Mouse (Mus musculus): ENCODE data around the gene Gm6377. TPM values are rescaled to one million over a fixed set of nuclear protein-coding genes. Genes with fewer than 3 reads are reported as not detected.

Gm6377 gene
- polyA plus RNA-seq, 1 experiment = 0.49 TPM

GRCm38 (mm10) chrX:109184706-109185478 lies 11.7 kb upstream of the Gm6377 start:
- no peaks in the 10 kb centered on the region for H3K36me3 ChIP-seq (ENCODE audit: control insufficient read depth, insufficient read depth, low read length)
- 81% methylated on average over 4 of the region's 4 CpGs for WGBS
- H3K27ac ChIP-seq (ENCODE audit: insufficient read depth, low read length) = no peak overlapping the region
- TF ChIP-seq CTCF (IDR thresholded peaks at IDR 0.05; ENCODE audit: extremely low read depth, insufficient read depth, insufficient read length, insufficient replicate concordance) = no peak
- no peak for TF ChIP-seq POLR2A (IDR thresholded peaks at IDR 0.05; ENCODE audit: low read depth, low read length)
- DNase-seq (ENCODE audit: low read depth in 1 of 2, low spot score in 2 of 2) = no peak
- H3K4me1 ChIP-seq (ENCODE audit: control insufficient read depth, insufficient read depth, insufficient read length) = no peaks in the 10 kb centered on the region
- no peak overlapping the region for H3K4me3 ChIP-seq (ENCODE audit: extremely low read depth, insufficient read depth, insufficient read length)
- H3K27me3 ChIP-seq (ENCODE audit: control insufficient read depth, insufficient read depth, low read length) = no peaks in the 10 kb centered on the region

- 84% methylated on average over 4 of the region's 4 CpGs for WGBS
- DNase-seq (ENCODE audit: low read depth in 1 of 2, low spot score in 2 of 2) = no peak
- no peak overlapping the region for H3K27ac ChIP-seq (ENCODE audit: insufficient read depth, low read length)
These were observed 6.9 kb upstream of the Gm6377 start for GRCm38 (mm10) chrX:109189607-109190006.

GRCm38 (mm10) chrX:109190969-109191368 lies 5.6 kb upstream of the Gm6377 start:
- H3K36me3 ChIP-seq (ENCODE audit: control insufficient read depth, insufficient read depth, low read length) = no peaks in the 10 kb centered on the region
- H3K4me3 ChIP-seq (ENCODE audit: extremely low read depth, insufficient read depth, insufficient read length) = no peak overlapping the region
- TF ChIP-seq POLR2A (IDR thresholded peaks at IDR 0.05; ENCODE audit: low read depth, low read length) = no peak
- TF ChIP-seq CTCF (IDR thresholded peaks at IDR 0.05; ENCODE audit: extremely low read depth, insufficient read depth, insufficient read length, insufficient replicate concordance) = no peak
- H3K4me1 ChIP-seq (ENCODE audit: control insufficient read depth, insufficient read depth, insufficient read length) = peaks cover 2% of the 10 kb centered on the region; the same call in 1 of the 2 replicates
- H3K27ac ChIP-seq (ENCODE audit: insufficient read depth, low read length) = peak overlapping the region; percentile 49
- WGBS = 47% methylated on average over 4 of the region's 4 CpGs
- H3K27me3 ChIP-seq (ENCODE audit: control insufficient read depth, insufficient read depth, low read length) = no peaks in the 10 kb centered on the region
- no peak for DNase-seq (ENCODE audit: low read depth in 1 of 2, low spot score in 2 of 2)

More at GRCm38 (mm10) chrX:109189607-109190006, 6.9 kb upstream of the Gm6377 start:
- Histone ChIP-seq H3K27me3 (ENCODE audit: control insufficient read depth, insufficient read depth, low read length) (no peaks in the 10 kb centered on the region), H3K36me3 (ENCODE audit: control insufficient read depth, insufficient read depth, low read length) (no peaks in the 10 kb centered on the region), H3K4me3 (ENCODE audit: extremely low read depth, insufficient read depth, insufficient read length) (no peak overlapping the region), H3K4me1 (ENCODE audit: control insufficient read depth, insufficient read depth, insufficient read length) (peaks cover 2% of the 10 kb centered on the region; the same call in 1 of the 2 replicates)
- TF ChIP-seq POLR2A (IDR thresholded peaks at IDR 0.05; ENCODE audit: low read depth, low read length) (no peak), CTCF (IDR thresholded peaks at IDR 0.05; ENCODE audit: extremely low read depth, insufficient read depth, insufficient read length, insufficient replicate concordance) (no peak)

- Histone ChIP-seq H3K27me3 (ENCODE audit: control insufficient read depth, insufficient read depth, low read length) (no peaks in the 10 kb centered on the region), H3K4me3 (ENCODE audit: extremely low read depth, insufficient read depth, insufficient read length) (no peak overlapping the region), H3K36me3 (ENCODE audit: control insufficient read depth, insufficient read depth, low read length) (no peaks in the 10 kb centered on the region), H3K27ac (ENCODE audit: insufficient read depth, low read length) (peak overlapping the region; percentile 49), H3K4me1 (ENCODE audit: control insufficient read depth, insufficient read depth, insufficient read length) (peaks cover 2% of the 10 kb centered on the region; the same call in 1 of the 2 replicates)
- WGBS = 37% methylated on average over 4 of the region's 4 CpGs
- TF ChIP-seq POLR2A (IDR thresholded peaks at IDR 0.05; ENCODE audit: low read depth, low read length) (no peak), CTCF (IDR thresholded peaks at IDR 0.05; ENCODE audit: extremely low read depth, insufficient read depth, insufficient read length, insufficient replicate concordance) (no peak)
- no peak for DNase-seq (ENCODE audit: low read depth in 1 of 2, low spot score in 2 of 2)
These were observed 5.1 kb upstream of the Gm6377 start for GRCm38 (mm10) chrX:109191436-109191835.

GRCm38 (mm10) chrX:109207843-109208242 lies 11.3 kb downstream of the Gm6377 start:
- no peaks in the 10 kb centered on the region; the same call in 1 of the 2 replicates for H3K4me1 ChIP-seq (ENCODE audit: control insufficient read depth, insufficient read depth, insufficient read length)
- H3K4me3 ChIP-seq (ENCODE audit: extremely low read depth, insufficient read depth, insufficient read length) = no peak overlapping the region
- TF ChIP-seq POLR2A (IDR thresholded peaks at IDR 0.05; ENCODE audit: low read depth, low read length) = no peak
- no peak for TF ChIP-seq CTCF (IDR thresholded peaks at IDR 0.05; ENCODE audit: extremely low read depth, insufficient read depth, insufficient read length, insufficient replicate concordance)
- DNase-seq (ENCODE audit: low read depth in 1 of 2, low spot score in 2 of 2) = peak in 1 of 2 experiments; percentile 23
- no peaks in the 10 kb centered on the region for H3K27me3 ChIP-seq (ENCODE audit: control insufficient read depth, insufficient read depth, low read length)
- no peak overlapping the region for H3K27ac ChIP-seq (ENCODE audit: insufficient read depth, low read length)
- H3K36me3 ChIP-seq (ENCODE audit: control insufficient read depth, insufficient read depth, low read length) = no peaks in the 10 kb centered on the region

GRCm38 (mm10) chrX:109228720-109229119 lies 32.2 kb downstream of the Gm6377 start:
- no peak for DNase-seq (ENCODE audit: low read depth in 1 of 2, low spot score in 2 of 2)
- Histone ChIP-seq H3K27me3 (ENCODE audit: control insufficient read depth, insufficient read depth, low read length) (no peaks in the 10 kb centered on the region), H3K4me1 (ENCODE audit: control insufficient read depth, insufficient read depth, insufficient read length) (no peaks in the 10 kb centered on the region), H3K27ac (ENCODE audit: insufficient read depth, low read length) (no peak overlapping the region), H3K36me3 (ENCODE audit: control insufficient read depth, insufficient read depth, low read length) (no peaks in the 10 kb centered on the region), H3K4me3 (ENCODE audit: extremely low read depth, insufficient read depth, insufficient read length) (no peak overlapping the region)
- TF ChIP-seq POLR2A (IDR thresholded peaks at IDR 0.05; ENCODE audit: low read depth, low read length) (no peak), CTCF (IDR thresholded peaks at IDR 0.05; ENCODE audit: extremely low read depth, insufficient read depth, insufficient read length, insufficient replicate concordance) (no peak)
- 90% methylated on average over 1 of the region's 1 CpGs for WGBS

Measured in spleen, adult 2 months (tissue).